Mouse (Mus musculus) brain, embryonic 14.5 days (tissue): ENCODE data around the gene Col23a1.

ENCODE experiments used
- CTCF ChIP-seq: fragments of 200-500 bp; IDR thresholded peaks from 2 replicates; pipeline ENCODE4 v1.5.1; 2012; ENCODE audit warnings: inconsistent platforms, mild to moderate bottlenecking, moderate library complexity, borderline replicate concordance; ENCODE audit not compliant: insufficient read depth, insufficient read length; ENCODE audit errors: extremely low read depth
- POLR2A ChIP-seq: fragments of 200-500 bp; IDR thresholded peaks from 2 replicates; pipeline ENCODE4 v1.6.1; 2012; ENCODE audit warnings: mild to moderate bottlenecking, inconsistent platforms, borderline replicate concordance; ENCODE audit not compliant: poor library complexity, insufficient read depth, insufficient read length, severe bottlenecking; ENCODE audit errors: extremely low read depth

- TF ChIP-seq POLR2A (no peak), CTCF (no peak)
Measured at GRCm38 (mm10) chr11:51499776-51500175, 210.1 kb downstream of the Col23a1 start.
